Mouse (Mus musculus) limb, embryonic 10.5 days (tissue): Measurements from ENCODE around the gene 4930415O20Rik. TPM values are rescaled to one million over a fixed set of nuclear protein-coding genes. Genes with fewer than 3 reads are reported as not detected.

Experiments
- DNase-seq: peaks from one replicate; pipeline ENCODE4 v3.0.0-alpha.2; 2017; ENCODE audit warnings: low spot score
- H3K27ac ChIP-seq: fragments of 300-500 bp; sonication (generic); 2 replicates; pipeline ENCODE4 v1.5.1; 2016; ENCODE audit warnings: mild to moderate bottlenecking
- H3K27me3 ChIP-seq: fragments of 300-500 bp; sonication (generic); 2 replicates; pipeline ENCODE4 v1.6.1; 2016; ENCODE audit warnings: low read depth, mild to moderate bottlenecking; ENCODE audit not compliant: poor library complexity, severe bottlenecking
- H3K36me3 ChIP-seq: fragments of 300-500 bp; sonication (generic); 2 replicates; pipeline ENCODE4 v1.6.1; 2016; ENCODE audit warnings: mild to moderate bottlenecking, moderate library complexity
- H3K4me1 ChIP-seq: fragments of 300-500 bp; sonication (generic); 2 replicates; pipeline ENCODE4 v1.6.1; 2016
- H3K4me3 ChIP-seq: fragments of 300-500 bp; sonication (generic); 2 replicates; pipeline ENCODE4 v1.5.1; 2016; ENCODE audit warnings: mild to moderate bottlenecking, moderate library complexity
- H3K9me3 ChIP-seq: fragments of 300-500 bp; sonication (generic); replicated peaks from 2 replicates; pipeline ENCODE4 v1.6.1; 2016; ENCODE audit warnings: mild to moderate bottlenecking
- WGBS: fragments of 180-500 bp; shearing (Covaris S2); methylation state at CpG from one replicate; pipeline ENCODE4 v1.1.7; 2016; 5-methylcytosine and 5-hydroxymethylcytosine counted together
- polyA plus RNA-seq: library from polyadenylated mRNA; unstranded; fragments of >200 nt; fragmentation: Nextera tagmentation; extraction: Ambion mirVana; gene quantifications from 2 replicates; pipeline ENCODE4 v1.2.1, GENCODE M21; 2016

The 4930415O20Rik gene
- polyA plus RNA-seq, 1 experiment from 2014 or later, result 0.28 TPM

DNA sequence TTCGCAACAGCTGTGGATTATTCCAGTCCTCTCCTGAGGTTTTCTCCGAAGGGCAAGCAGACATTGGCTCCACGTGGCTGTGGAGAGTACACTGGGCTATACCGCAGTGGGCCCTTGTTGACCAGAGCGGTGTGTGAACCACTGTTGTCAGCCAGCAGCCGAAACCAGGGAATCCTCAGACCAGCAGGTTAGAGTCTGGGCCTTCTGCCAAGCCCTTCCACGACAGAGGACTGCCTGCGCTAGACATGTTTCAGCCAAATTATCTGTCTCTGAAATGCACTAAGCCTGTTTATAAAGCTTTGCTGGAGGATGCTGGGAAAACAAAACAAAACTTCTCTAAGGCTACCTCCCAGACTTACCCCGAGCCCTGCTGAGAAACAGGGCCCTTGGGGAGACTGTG, 43.7 kb downstream of the 4930415O20Rik start:
- WGBS, result 83% methylated on average over 9 of the region's 9 CpGs
- peak overlapping the region; percentile 53; the same call in 1 of the 2 replicates for H3K27ac ChIP-seq
- no peaks in the 10 kb centered on the region for H3K27me3 ChIP-seq

GRCm38 (mm10) chr15:98614971-98615370, 44.2 kb downstream of the 4930415O20Rik start:
- peak overlapping the region; percentile 53; the same call in 1 of the 2 replicates for H3K27ac ChIP-seq
- H3K9me3 ChIP-seq, result no peaks in the 10 kb centered on the region
- H3K36me3 ChIP-seq, result no peaks in the 10 kb centered on the region
- H3K27me3 ChIP-seq, result no peaks in the 10 kb centered on the region
- H3K4me3 ChIP-seq, result no peak overlapping the region
- WGBS, result 57% methylated on average over 6 of the region's 6 CpGs
- DNase-seq, result no peak
- H3K4me1 ChIP-seq, result peaks cover 36% of the 10 kb centered on the region

More for the DNA sequence above, 43.7 kb downstream of the 4930415O20Rik start:
- no peaks in the 10 kb centered on the region for H3K9me3 ChIP-seq
- DNase-seq, result no peak
- no peak overlapping the region for H3K4me3 ChIP-seq
- peaks cover 40% of the 10 kb centered on the region for H3K4me1 ChIP-seq
- no peaks in the 10 kb centered on the region for H3K36me3 ChIP-seq

DNA sequence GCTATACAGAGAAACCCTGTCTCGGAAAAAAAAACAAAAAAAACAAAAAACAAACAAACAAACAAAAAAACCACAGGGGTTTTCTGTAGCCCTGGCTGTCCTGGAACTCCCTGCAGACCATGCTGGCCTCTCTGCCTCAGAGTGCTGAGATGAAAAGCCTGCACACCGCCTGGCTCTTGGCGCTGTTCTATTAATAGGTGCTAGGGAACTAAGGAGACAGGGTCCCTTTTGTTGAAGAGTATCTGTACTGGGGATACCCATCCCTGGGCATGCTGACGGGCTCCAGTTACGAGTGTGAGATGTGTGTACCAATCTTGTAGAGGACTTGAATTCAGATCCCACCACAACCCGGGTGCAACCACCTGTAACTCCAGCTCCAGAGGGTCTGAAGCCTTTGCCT, 44.9 kb downstream of the 4930415O20Rik start:
- H3K27me3 ChIP-seq, result peaks cover 7% of the 10 kb centered on the region; the same call in 1 of the 2 replicates
- H3K27ac ChIP-seq, result peak overlapping the region; percentile 42; the same call in 1 of the 2 replicates
- H3K9me3 ChIP-seq, result no peaks in the 10 kb centered on the region
- peaks cover 31% of the 10 kb centered on the region for H3K4me1 ChIP-seq
- H3K36me3 ChIP-seq, result no peaks in the 10 kb centered on the region
- WGBS, result 79% methylated on average over 6 of the region's 6 CpGs
- no peak overlapping the region for H3K4me3 ChIP-seq
- no peak for DNase-seq

DNA sequence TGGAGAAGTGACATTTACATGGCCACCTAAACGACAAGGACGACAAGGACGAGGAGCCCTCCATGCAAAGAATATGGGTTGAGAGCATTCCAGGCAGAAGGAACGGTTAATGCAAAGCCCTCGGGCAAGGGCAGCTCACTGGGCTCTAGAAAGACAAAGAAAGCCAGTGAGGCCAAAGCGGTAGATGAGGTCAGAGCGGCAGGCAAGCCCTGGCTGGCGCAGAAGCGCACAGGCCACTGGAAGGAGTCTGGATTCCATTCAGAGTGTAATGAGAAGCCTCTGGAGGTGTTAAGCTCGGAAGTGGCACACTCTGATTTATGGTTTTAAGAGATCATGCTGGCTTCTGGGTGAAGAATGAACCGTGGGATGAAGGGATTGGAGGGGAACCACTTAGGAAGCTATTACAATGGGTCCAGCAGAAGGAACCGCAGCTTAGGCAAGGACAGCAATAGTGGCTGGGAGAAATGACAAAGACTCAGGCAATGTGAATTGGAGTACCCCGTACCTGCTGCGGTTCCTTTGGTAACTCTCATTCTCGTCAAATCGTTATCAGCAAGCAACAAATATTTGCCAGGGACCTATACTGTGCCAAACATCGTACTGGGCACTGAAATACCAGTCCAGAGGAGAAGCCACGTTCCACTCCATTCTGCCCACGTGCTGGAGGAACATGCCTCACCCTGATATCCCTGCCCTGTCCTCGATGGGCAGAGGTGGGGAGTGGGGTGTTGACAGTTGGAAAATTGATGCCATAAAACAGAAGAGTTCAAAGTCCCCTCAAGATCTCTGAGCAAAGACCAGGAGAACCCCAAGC, 45.8 kb downstream of the 4930415O20Rik start:
- peak overlapping the region; percentile 42; the same call in 1 of the 2 replicates for H3K27ac ChIP-seq
- no peaks in the 10 kb centered on the region for H3K9me3 ChIP-seq
- 32% methylated on average over 20 of the region's 20 CpGs for WGBS
- peaks cover 31% of the 10 kb centered on the region for H3K4me1 ChIP-seq
- peaks cover 7% of the 10 kb centered on the region; the same call in 1 of the 2 replicates for H3K27me3 ChIP-seq
- H3K4me3 ChIP-seq, result peak overlapping the region; percentile 23
- no peaks in the 10 kb centered on the region for H3K36me3 ChIP-seq
- peak; percentile 54 for DNase-seq

GRCm38 (mm10) chr15:98617176-98617537, 46.4 kb downstream of the 4930415O20Rik start:
- H3K27ac ChIP-seq, result peak overlapping the region; percentile 27; the same call in 1 of the 2 replicates
- H3K27me3 ChIP-seq, result peaks cover 10% of the 10 kb centered on the region; the same call in 1 of the 2 replicates
- no peaks in the 10 kb centered on the region for H3K9me3 ChIP-seq
- H3K4me3 ChIP-seq, result peak overlapping the region; percentile 23
- peak; percentile 90 for DNase-seq
- WGBS, result 2% methylated on average over 12 of the region's 12 CpGs
- no peaks in the 10 kb centered on the region for H3K36me3 ChIP-seq
- peaks cover 32% of the 10 kb centered on the region for H3K4me1 ChIP-seq

GRCm38 (mm10) chr15:98622199-98622598, 51.4 kb downstream of the 4930415O20Rik start:
- H3K9me3 ChIP-seq, result no peaks in the 10 kb centered on the region
- DNase-seq, result no peak
- no peak overlapping the region for H3K27ac ChIP-seq
- WGBS, result 5% methylated on average over 7 of the region's 7 CpGs
- peaks cover 16% of the 10 kb centered on the region for H3K4me1 ChIP-seq
- peaks cover 28% of the 10 kb centered on the region for H3K27me3 ChIP-seq
- no peaks in the 10 kb centered on the region for H3K36me3 ChIP-seq
- H3K4me3 ChIP-seq, result 0 out of 2 replicates have a peak overlapping the region, but pooled peaks have one; percentile 4

DNA sequence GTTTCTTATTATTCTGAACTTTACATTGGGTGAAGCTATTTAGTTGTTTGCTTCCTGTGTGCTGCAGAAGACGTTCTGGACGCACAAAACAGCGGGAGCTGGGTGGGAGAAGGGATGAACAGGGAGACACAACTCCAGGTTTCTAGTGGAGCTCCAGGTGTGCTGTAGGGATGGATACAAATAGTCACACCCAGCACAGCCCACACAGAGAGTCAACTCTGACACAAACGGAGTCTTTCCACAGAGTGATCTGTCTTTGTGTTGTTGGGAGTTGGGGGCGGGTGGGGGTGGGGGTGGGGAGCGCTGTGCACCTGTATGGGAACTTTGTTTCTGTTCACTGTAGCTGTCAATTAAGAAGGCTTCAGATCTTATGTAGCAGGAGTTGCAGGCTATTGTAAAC, 51.9 kb downstream of the 4930415O20Rik start:
- Histone ChIP-seq H3K9me3 (no peaks in the 10 kb centered on the region), H3K27ac (no peak overlapping the region), H3K4me3 (no peak overlapping the region), H3K36me3 (no peaks in the 10 kb centered on the region), H3K27me3 (peaks cover 31% of the 10 kb centered on the region), H3K4me1 (peaks cover 16% of the 10 kb centered on the region)
- WGBS, result 31% methylated on average over 6 of the region's 6 CpGs
- DNase-seq, result no peak

DNA sequence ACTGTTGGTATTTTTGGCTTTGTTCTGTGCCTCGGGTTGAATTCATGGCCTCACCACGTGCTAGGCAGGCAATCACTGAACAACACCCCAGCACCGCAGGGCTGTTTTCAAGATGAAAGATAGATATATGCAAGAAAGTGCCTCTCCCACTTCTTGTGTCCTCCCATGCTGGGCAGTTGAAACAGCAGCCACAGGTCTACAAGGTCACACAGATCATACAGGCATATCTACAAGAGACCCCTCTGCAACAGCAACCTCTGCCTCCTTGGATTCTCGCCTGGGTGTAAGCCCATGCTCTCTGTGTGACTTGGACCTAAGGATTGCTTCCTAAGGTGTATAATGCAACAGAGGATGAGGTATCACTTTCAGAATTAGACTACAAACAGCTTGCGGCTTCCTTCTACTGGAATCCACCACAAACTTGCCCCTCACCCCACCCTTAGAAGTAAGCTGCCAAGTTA, 52.6 kb downstream of the 4930415O20Rik start:
- Histone ChIP-seq H3K27ac (no peak overlapping the region), H3K4me3 (no peak overlapping the region), H3K9me3 (no peaks in the 10 kb centered on the region), H3K36me3 (no peaks in the 10 kb centered on the region), H3K27me3 (peaks cover 37% of the 10 kb centered on the region), H3K4me1 (peaks cover 20% of the 10 kb centered on the region)
- no peak for DNase-seq
- 64% methylated on average over 5 of the region's 5 CpGs for WGBS

GRCm38 (mm10) chr15:98626078-98626477, 55.3 kb downstream of the 4930415O20Rik start:
- H3K27me3 ChIP-seq, result peaks cover 56% of the 10 kb centered on the region
- 53% methylated on average over 8 of the region's 8 CpGs for WGBS
- no peaks in the 10 kb centered on the region for H3K9me3 ChIP-seq
- H3K36me3 ChIP-seq, result no peaks in the 10 kb centered on the region
- H3K4me1 ChIP-seq, result peaks cover 45% of the 10 kb centered on the region
- H3K27ac ChIP-seq, result no peak overlapping the region
- no peak overlapping the region for H3K4me3 ChIP-seq
- no peak for DNase-seq

- Histone ChIP-seq H3K27ac (no peak overlapping the region), H3K27me3 (peaks cover 62% of the 10 kb centered on the region), H3K36me3 (no peaks in the 10 kb centered on the region), H3K4me1 (peaks cover 51% of the 10 kb centered on the region), H3K9me3 (no peaks in the 10 kb centered on the region), H3K4me3 (no peak overlapping the region)
- DNase-seq, result no peak
- WGBS, result 86% methylated on average over 7 of the region's 7 CpGs
These were observed 55.8 kb downstream of the 4930415O20Rik start for GRCm38 (mm10) chr15:98626487-98627212.

DNA sequence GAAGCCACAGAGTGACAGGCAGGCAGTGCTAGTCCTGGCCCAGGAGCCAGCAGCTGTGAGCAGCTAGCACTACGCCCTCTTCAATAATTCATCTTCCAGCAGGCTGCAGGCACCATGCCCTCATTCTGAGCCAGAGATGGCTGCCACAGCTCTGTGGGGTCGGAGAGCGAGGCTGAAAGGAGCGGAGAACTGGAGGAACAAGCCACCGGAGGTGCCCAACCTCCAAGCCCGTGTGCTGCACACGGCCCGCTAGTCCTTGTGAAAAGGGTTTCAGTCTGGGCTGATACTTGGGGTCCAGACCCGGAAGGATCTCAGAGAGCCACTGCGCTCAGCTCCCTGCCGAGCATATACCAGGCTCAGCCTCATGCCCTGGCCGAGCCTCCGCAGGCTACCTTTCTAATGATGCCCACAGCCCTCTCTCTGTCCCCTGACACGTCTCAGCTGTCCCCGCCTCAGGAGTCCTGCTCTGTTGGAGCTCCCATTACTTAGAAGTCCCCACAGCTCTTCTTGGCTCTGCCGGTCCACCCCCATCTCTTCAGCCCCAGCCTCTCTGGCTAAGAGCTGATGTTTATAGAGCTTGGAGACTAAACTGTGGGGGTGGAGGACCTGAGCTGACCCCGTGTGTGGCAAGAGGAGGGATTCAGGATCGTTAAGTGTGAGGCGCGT, 57.9 kb downstream of the 4930415O20Rik start:
- H3K4me1 ChIP-seq, result peaks cover 61% of the 10 kb centered on the region
- H3K27me3 ChIP-seq, result peaks cover 66% of the 10 kb centered on the region
- H3K27ac ChIP-seq, result peak overlapping the region; percentile 78
- WGBS, result 11% methylated on average over 20 of the region's 20 CpGs
- DNase-seq, result peak; percentile 67
- peak overlapping the region; percentile 31 for H3K4me3 ChIP-seq
- H3K36me3 ChIP-seq, result no peaks in the 10 kb centered on the region
- H3K9me3 ChIP-seq, result no peaks in the 10 kb centered on the region

GRCm38 (mm10) chr15:98629464-98629863, 58.7 kb downstream of the 4930415O20Rik start:
- H3K9me3 ChIP-seq, result no peaks in the 10 kb centered on the region
- no peak for DNase-seq
- H3K4me3 ChIP-seq, result no peak overlapping the region
- peaks cover 69% of the 10 kb centered on the region for H3K4me1 ChIP-seq
- H3K27ac ChIP-seq, result peak overlapping the region; percentile 78
- no peaks in the 10 kb centered on the region for H3K36me3 ChIP-seq
- WGBS, result 54% methylated on average over 6 of the region's 6 CpGs
- peaks cover 69% of the 10 kb centered on the region for H3K27me3 ChIP-seq
